Mouse (Mus musculus): Measurements from ENCODE around the gene Defb22. TPM values are rescaled to one million over a fixed set of nuclear protein-coding genes. Genes with fewer than 3 reads are reported as not detected.

Gene Defb22
- total and polyA plus RNA-seq, 2 experiments from 2014 or later: not detected

GRCm38 (mm10) chr2:152498020-152498419, 8.1 kb upstream of the Defb22 start:
- H3K4me2 ChIP-seq (ENCODE audit: low read depth): no peak overlapping the region
- 81% methylated on average over 6 of the region's 6 CpGs for WGBS
- H3K27me3 ChIP-seq (ENCODE audit: insufficient read depth, low read length): no peaks in the 10 kb centered on the region
- ATAC-seq: no peak
- no peaks in the 10 kb centered on the region for H3K9me3 ChIP-seq (ENCODE audit: low read length)
- no peaks in the 10 kb centered on the region for H3K36me3 ChIP-seq (ENCODE audit: insufficient read depth)
- TF ChIP-seq CTCF (IDR thresholded peaks at IDR 0.05; ENCODE audit: low read depth): no peak
- DNase-seq: no peak
- H3K4me1 ChIP-seq (ENCODE audit: insufficient read depth): no peaks in the 10 kb centered on the region
- no peak overlapping the region for H3K4me3 ChIP-seq (ENCODE audit: low read depth, low read length)
- H3K27ac ChIP-seq (ENCODE audit: low read depth, low read length): no peak overlapping the region
- no peak overlapping the region for H3K9ac ChIP-seq

GRCm38 (mm10) chr2:152493151-152493550, 3.2 kb upstream of the Defb22 start:
- Histone ChIP-seq H3K4me1 (ENCODE audit: insufficient read depth) (no peaks in the 10 kb centered on the region), H3K36me3 (ENCODE audit: insufficient read depth) (no peaks in the 10 kb centered on the region), H3K9ac (no peak overlapping the region), H3K4me2 (ENCODE audit: low read depth) (no peak overlapping the region), H3K27ac (ENCODE audit: low read depth, low read length) (no peak overlapping the region), H3K4me3 (ENCODE audit: low read depth, low read length) (no peak overlapping the region), H3K27me3 (ENCODE audit: insufficient read depth, low read length) (no peaks in the 10 kb centered on the region), H3K9me3 (ENCODE audit: low read length) (no peaks in the 10 kb centered on the region)
- no peak for TF ChIP-seq CTCF (IDR thresholded peaks at IDR 0.05; ENCODE audit: low read depth)
- whole genome bisulfite sequencing: 81% methylated on average over 6 of the region's 6 CpGs
- DNase-seq (no peak), ATAC-seq (no peak)

GRCm38 (mm10) chr2:152487024-152487423, 2.9 kb downstream of the Defb22 start:
- Histone ChIP-seq H3K27me3 (ENCODE audit: insufficient read depth, low read length) (no peaks in the 10 kb centered on the region), H3K4me3 (ENCODE audit: low read depth, low read length) (no peak overlapping the region), H3K4me1 (ENCODE audit: insufficient read depth) (no peaks in the 10 kb centered on the region), H3K4me2 (ENCODE audit: low read depth) (no peak overlapping the region), H3K9me3 (ENCODE audit: low read length) (no peaks in the 10 kb centered on the region), H3K36me3 (ENCODE audit: insufficient read depth) (no peaks in the 10 kb centered on the region), H3K27ac (ENCODE audit: low read depth, low read length) (no peak overlapping the region), H3K9ac (no peak overlapping the region)
- 79% methylated on average over 2 of the region's 2 CpGs for WGBS
- DNase-seq: no peak
- no peak for ATAC-seq
- TF ChIP-seq CTCF (IDR thresholded peaks at IDR 0.05; ENCODE audit: low read depth): peak; percentile 39

- Histone ChIP-seq H3K9ac (no peak overlapping the region), H3K27me3 (ENCODE audit: insufficient read depth, low read length) (no peaks in the 10 kb centered on the region), H3K36me3 (ENCODE audit: insufficient read depth) (no peaks in the 10 kb centered on the region), H3K4me2 (ENCODE audit: low read depth) (no peak overlapping the region), H3K27ac (ENCODE audit: low read depth, low read length) (no peak overlapping the region), H3K4me1 (ENCODE audit: insufficient read depth) (no peaks in the 10 kb centered on the region), H3K4me3 (ENCODE audit: low read depth, low read length) (no peak overlapping the region), H3K9me3 (ENCODE audit: low read length) (no peaks in the 10 kb centered on the region)
- ATAC-seq: no peak
- WGBS: 85% methylated on average over 7 of the region's 7 CpGs
- DNase-seq: no peak
- TF ChIP-seq CTCF (IDR thresholded peaks at IDR 0.05; ENCODE audit: low read depth): no peak
These were observed 8.2 kb downstream of the Defb22 start for GRCm38 (mm10) chr2:152481726-152482125.

- no peak for TF ChIP-seq CTCF (IDR thresholded peaks at IDR 0.05; ENCODE audit: low read depth)
- no peak for DNase-seq
- ATAC-seq: no peak
- no peak overlapping the region for H3K4me2 ChIP-seq (ENCODE audit: low read depth)
- H3K4me1 ChIP-seq (ENCODE audit: insufficient read depth): no peaks in the 10 kb centered on the region
- H3K9ac ChIP-seq: no peak overlapping the region
- H3K27me3 ChIP-seq (ENCODE audit: insufficient read depth, low read length): no peaks in the 10 kb centered on the region
- no peaks in the 10 kb centered on the region for H3K36me3 ChIP-seq (ENCODE audit: insufficient read depth)
- no peak overlapping the region for H3K27ac ChIP-seq (ENCODE audit: low read depth, low read length)
- no peak overlapping the region for H3K4me3 ChIP-seq (ENCODE audit: low read depth, low read length)
- WGBS: 94% methylated on average over 3 of the region's 3 CpGs
- no peaks in the 10 kb centered on the region for H3K9me3 ChIP-seq (ENCODE audit: low read length)
These were observed 9.1 kb downstream of the Defb22 start for GRCm38 (mm10) chr2:152480881-152481280.

GRCm38 (mm10) chr2:152476763-152477162, 13.2 kb downstream of the Defb22 start, which contains the start of gene Defb20:
Defb20 (plus strand) TSS chr2:152477063.
- Histone ChIP-seq H3K4me2 (ENCODE audit: low read depth) (no peak within 1 kb of the TSS), H3K4me3 (ENCODE audit: low read depth, low read length) (no peak within 1 kb of the TSS), H3K9me3 (ENCODE audit: low read length) (no peaks in the 10 kb centered on the region), H3K36me3 (ENCODE audit: insufficient read depth) (no peaks in the 10 kb centered on the region), H3K4me1 (ENCODE audit: insufficient read depth) (no peaks in the 10 kb centered on the region), H3K9ac (no peak within 1 kb of the TSS), H3K27ac (ENCODE audit: low read depth, low read length) (no peak within 1 kb of the TSS), H3K27me3 (ENCODE audit: insufficient read depth, low read length) (peaks cover 3% of the 10 kb centered on the region; the same call in 1 of the 2 replicates)
- TF ChIP-seq CTCF (IDR thresholded peaks at IDR 0.05; ENCODE audit: low read depth): no peak
- no peak for ATAC-seq
- 61% methylated on average over 2 of the region's 2 CpGs for WGBS
- no peak for DNase-seq

GRCm38 (mm10) chr2:152472434-152472833, 17.5 kb downstream of the Defb22 start:
- Histone ChIP-seq H3K9ac (no peak overlapping the region), H3K9me3 (ENCODE audit: low read length) (no peaks in the 10 kb centered on the region), H3K4me3 (ENCODE audit: low read depth, low read length) (no peak overlapping the region), H3K27ac (ENCODE audit: low read depth, low read length) (no peak overlapping the region), H3K27me3 (ENCODE audit: insufficient read depth, low read length) (peaks cover 3% of the 10 kb centered on the region; the same call in 1 of the 2 replicates), H3K4me2 (ENCODE audit: low read depth) (no peak overlapping the region), H3K36me3 (ENCODE audit: insufficient read depth) (no peaks in the 10 kb centered on the region), H3K4me1 (ENCODE audit: insufficient read depth) (no peaks in the 10 kb centered on the region)
- peak; percentile 40; the same call in 1 of the 2 replicates for TF ChIP-seq CTCF (IDR thresholded peaks at IDR 0.05; ENCODE audit: low read depth)
- 25% methylated on average over 3 of the region's 3 CpGs for WGBS
- ATAC-seq (no peak), DNase-seq (no peak)

All from forebrain, postnatal 0 days (tissue).